In the genomic region with DNA sequence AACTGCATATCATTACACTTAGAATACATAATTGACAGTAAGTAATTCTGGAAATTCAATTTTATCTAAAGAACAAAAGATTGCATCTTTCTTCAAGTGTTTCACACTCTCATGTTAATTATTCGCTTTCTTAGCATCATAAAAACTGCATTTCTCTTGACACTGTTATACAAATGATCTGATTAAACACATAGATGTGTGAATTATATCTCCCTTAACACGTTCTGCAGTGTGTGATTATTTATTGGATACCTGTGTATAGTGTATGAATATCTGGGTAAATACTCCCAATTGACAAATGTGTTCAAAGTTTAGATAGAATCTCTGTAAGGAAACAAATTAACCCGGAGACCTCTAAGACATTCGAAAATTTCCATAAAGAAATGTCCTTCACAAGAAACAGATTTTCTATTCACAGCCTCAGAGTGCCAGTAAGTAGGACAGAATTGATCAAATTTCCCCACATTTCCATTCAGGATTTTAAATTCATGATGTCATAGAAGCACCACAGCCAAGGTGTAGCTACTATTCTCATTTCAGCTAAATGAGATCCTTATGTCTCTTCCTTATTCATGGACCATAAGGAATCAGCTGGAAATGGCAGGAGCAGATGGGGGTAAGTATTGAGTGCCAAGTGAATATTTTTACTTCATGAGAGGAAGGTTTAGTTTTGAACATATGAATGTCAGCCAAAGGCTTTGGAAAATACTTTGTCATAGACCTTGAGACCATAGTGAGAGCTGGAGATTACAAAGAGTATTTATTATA, we compare ENCODE assay signal across 16 mouse cellular contexts.
DNase-seq lines count a peak whose midpoint lies in the region; ATAC-seq and TF ChIP-seq lines count a peak whose summit lies in the region.
"Had no signal": no experiment of that assay in that cellular context is flagged by ENCODE, and none has a peak within 500 bp of the region (broad histone marks: within the 10 kb centered on the region; RNA-seq: fewer than 3 reads in every experiment).

No protein-coding gene starts in this region.

- H3K9me3 ChIP-seq in embryonic facial prominence, embryonic 14.5 days (ENCODE audit: control insufficient read depth, low read length), result no peaks in the 10 kb centered on the region
- H3K9me3 ChIP-seq in embryonic facial prominence, embryonic 10.5 days, result no peaks in the 10 kb centered on the region
- no peaks in the 10 kb centered on the region for H3K9me3 ChIP-seq in forebrain, postnatal 0 days (ENCODE audit: low read length)
- H3K9me3 ChIP-seq: embryonic facial prominence, embryonic 15.5 days; hindbrain, embryonic 10.5 days; kidney, embryonic 15.5 days; neural tube, embryonic 13.5 days had no signal

- ATAC-seq in embryonic facial prominence, embryonic 14.5 days (ENCODE audit: low read depth), result no peak
- peak; percentile 62 for ATAC-seq in forebrain, postnatal 0 days
- ATAC-seq: liver, postnatal 0 days had no signal

- no peak overlapping the region for H3K27ac ChIP-seq in embryonic facial prominence, embryonic 14.5 days (replicated peaks; ENCODE audit: low read depth, low read length)
- no peak overlapping the region for H3K27ac ChIP-seq in embryonic facial prominence, embryonic 10.5 days (replicated peaks)
- H3K27ac ChIP-seq in forebrain, postnatal 0 days (ENCODE audit: low read depth, low read length), result no peak overlapping the region
- H3K27ac ChIP-seq: embryonic facial prominence, embryonic 15.5 days; hindbrain, embryonic 10.5 days; kidney, embryonic 15.5 days; neural tube, embryonic 13.5 days had no signal

- TF ChIP-seq CTCF in forebrain, postnatal 0 days (IDR thresholded peaks at IDR 0.05; ENCODE audit: low read depth), result no peak

- no peak overlapping the region for H3K4me2 ChIP-seq in embryonic facial prominence, embryonic 14.5 days (ENCODE audit: low read depth, low read length)
- no peak overlapping the region for H3K4me2 ChIP-seq in forebrain, postnatal 0 days (ENCODE audit: low read depth)
- H3K4me2 ChIP-seq: embryonic facial prominence, embryonic 15.5 days; kidney, embryonic 15.5 days; neural tube, embryonic 13.5 days had no signal

- H3K36me3 ChIP-seq in embryonic facial prominence, embryonic 14.5 days (ENCODE audit: control insufficient read depth, insufficient read depth, low read length), result no peaks in the 10 kb centered on the region
- H3K36me3 ChIP-seq in embryonic facial prominence, embryonic 10.5 days (replicated peaks), result no peaks in the 10 kb centered on the region
- H3K36me3 ChIP-seq in forebrain, postnatal 0 days (ENCODE audit: insufficient read depth), result no peaks in the 10 kb centered on the region
- H3K36me3 ChIP-seq: embryonic facial prominence, embryonic 15.5 days; hindbrain, embryonic 10.5 days; kidney, embryonic 15.5 days; neural tube, embryonic 13.5 days had no signal

- H3K4me1 ChIP-seq in embryonic facial prominence, embryonic 14.5 days (ENCODE audit: control insufficient read depth, insufficient read depth, low read length), result no peaks in the 10 kb centered on the region
- H3K4me1 ChIP-seq in embryonic facial prominence, embryonic 10.5 days, result no peaks in the 10 kb centered on the region
- no peaks in the 10 kb centered on the region for H3K4me1 ChIP-seq in forebrain, postnatal 0 days (ENCODE audit: insufficient read depth)
- H3K4me1 ChIP-seq: embryonic facial prominence, embryonic 15.5 days; hindbrain, embryonic 10.5 days; kidney, embryonic 15.5 days; neural tube, embryonic 13.5 days had no signal

- H3K9ac ChIP-seq in embryonic facial prominence, embryonic 14.5 days (ENCODE audit: low read depth, low read length), result no peak overlapping the region
- no peak overlapping the region for H3K9ac ChIP-seq in forebrain, postnatal 0 days
- H3K9ac ChIP-seq: embryonic facial prominence, embryonic 15.5 days; kidney, embryonic 15.5 days; liver, postnatal 0 days; neural tube, embryonic 13.5 days had no signal

- H3K27me3 ChIP-seq in embryonic facial prominence, embryonic 14.5 days (replicated peaks; ENCODE audit: control insufficient read depth, insufficient read depth, low read length), result no peaks in the 10 kb centered on the region
- H3K27me3 ChIP-seq in embryonic facial prominence, embryonic 10.5 days (replicated peaks; ENCODE audit: low read depth, poor library complexity, severe bottlenecking), result no peaks in the 10 kb centered on the region
- no peaks in the 10 kb centered on the region for H3K27me3 ChIP-seq in forebrain, postnatal 0 days (ENCODE audit: insufficient read depth, low read length)
- H3K27me3 ChIP-seq: embryonic facial prominence, embryonic 15.5 days; kidney, embryonic 15.5 days; neural tube, embryonic 13.5 days had no signal

- WGBS in embryonic facial prominence, embryonic 14.5 days, result 70% methylated on average over 4 of the region's 4 CpGs
- WGBS in embryonic facial prominence, embryonic 10.5 days, result 89% methylated on average over 4 of the region's 4 CpGs
- WGBS in forebrain, postnatal 0 days, result 59% methylated on average over 4 of the region's 4 CpGs

- peak; percentile 45 for DNase-seq in embryonic facial prominence, embryonic 14.5 days (ENCODE audit: low spot score)
- DNase-seq in embryonic facial prominence, embryonic 10.5 days (ENCODE audit: low spot score), result no peak
- peak; percentile 2 for DNase-seq in layer of hippocampus, adult 9-11 months
- no peak for DNase-seq in layer of hippocampus, postnatal 10 days (ENCODE audit: low spot score in 2 of 2)
- DNase-seq in cerebellum, adult 8-10 months, result peak; percentile 12
- peak; percentile 58 for DNase-seq in forebrain, postnatal 0 days
- DNase-seq in thymus, postnatal 4 days, result no peak
- DNase-seq in ovary, postnatal 10 days (ENCODE audit: low spot score), result no peak
- DNase-seq: gastrocnemius, postnatal 25 days; liver; liver, postnatal 0 days; right cerebral cortex, postnatal 4 days had no signal

- no peak overlapping the region for H3K4me3 ChIP-seq in embryonic facial prominence, embryonic 14.5 days (ENCODE audit: low read depth, low read length)
- no peak overlapping the region for H3K4me3 ChIP-seq in embryonic facial prominence, embryonic 10.5 days
- no peak overlapping the region for H3K4me3 ChIP-seq in forebrain, postnatal 0 days (ENCODE audit: low read depth, low read length)
- H3K4me3 ChIP-seq: embryonic facial prominence, embryonic 15.5 days; hindbrain, embryonic 10.5 days; kidney, embryonic 15.5 days; neural tube, embryonic 13.5 days had no signal

Comparison
In these comparisons a context has a peak if more than half of its experiments do, and no peak if none do; other contexts are left out.
1. DNase-seq: peak in embryonic facial prominence, embryonic 14.5 days (single experiment), layer of hippocampus, adult 9-11 months (single experiment), cerebellum, adult 8-10 months (single experiment) and forebrain, postnatal 0 days (single experiment); none in embryonic facial prominence, embryonic 10.5 days (single experiment), layer of hippocampus, postnatal 10 days (0 of 2), thymus, postnatal 4 days (single experiment) and ovary, postnatal 10 days (single experiment).